Mouse (Mus musculus) heart, adult 2 months (tissue): Measurements from ENCODE around the gene Clec18a.

Source experiments
- CTCF ChIP-seq: fragments of 200-600 bp; IDR thresholded peaks from 2 replicates; pipeline ENCODE4 v1.8.1; 2022; ENCODE audit warnings: antibody characterized with exemption, mild to moderate bottlenecking, moderate library complexity
- POLR2A ChIP-seq: fragments of 200-500 bp; IDR thresholded peaks from 2 replicates; pipeline ENCODE4 v1.6.1; 2011; ENCODE audit warnings: mild to moderate bottlenecking, low read depth, low read length, control low read depth; ENCODE audit not compliant: insufficient read depth

GRCm38 (mm10) chr8:111081580-111082258 is 10.5 kb downstream of the Clec18a start:
- TF ChIP-seq CTCF, result no peak
- TF ChIP-seq POLR2A, result no peak
